Comparison of ENCODE assay signal across 31 mouse cellular contexts in the genomic region with DNA sequence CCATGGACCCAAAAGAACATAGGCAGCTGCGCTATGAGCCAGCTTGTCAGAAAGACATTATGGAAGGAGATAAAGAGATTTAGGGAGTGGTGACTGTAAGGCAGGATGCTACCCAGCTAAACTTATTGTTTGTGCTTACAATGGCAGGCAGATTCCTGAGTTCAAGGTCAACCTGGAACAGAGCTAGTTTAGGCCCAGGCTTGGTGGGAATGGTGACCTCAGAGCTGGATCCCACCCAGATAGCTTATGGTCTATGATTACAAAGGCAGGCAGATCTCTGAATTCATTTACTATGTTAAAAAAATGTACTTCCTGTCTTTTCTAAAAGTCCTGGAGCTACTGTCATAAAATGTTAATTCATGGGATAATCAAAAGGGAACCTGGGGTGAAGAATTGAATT.
"Had no signal": no experiment of that assay in that cellular context is flagged by ENCODE, and none has a peak within 500 bp of the region (broad histone marks: within the 10 kb centered on the region; RNA-seq: fewer than 3 reads in every experiment).

No protein-coding gene starts in this region.

- H3K9ac ChIP-seq: limb, embryonic 12.5 days; limb, embryonic 13.5 days; limb, embryonic 15.5 days; liver, embryonic 12.5 days; liver, embryonic 13.5 days; liver, embryonic 14.5 days; liver, embryonic 15.5 days; liver, postnatal 0 days; lung, embryonic 14.5 days; lung, embryonic 15.5 days; midbrain, embryonic 12.5 days; midbrain, embryonic 13.5 days; midbrain, embryonic 15.5 days; neural tube, embryonic 12.5 days had no signal

- H3K27me3 ChIP-seq: limb, embryonic 12.5 days; limb, embryonic 13.5 days; limb, embryonic 15.5 days; liver, embryonic 12.5 days; liver, embryonic 13.5 days; liver, embryonic 15.5 days; lung, embryonic 15.5 days; midbrain, embryonic 12.5 days; midbrain, embryonic 13.5 days; midbrain, embryonic 15.5 days; neural tube, embryonic 12.5 days had no signal

- H3K27ac ChIP-seq: limb, embryonic 10.5 days; limb, embryonic 12.5 days; limb, embryonic 13.5 days; limb, embryonic 15.5 days; liver, embryonic 12.5 days; liver, embryonic 13.5 days; liver, embryonic 14.5 days; liver, embryonic 15.5 days; lung, embryonic 15.5 days; macrophage; midbrain, embryonic 10.5 days; midbrain, embryonic 12.5 days; midbrain, embryonic 13.5 days; midbrain, embryonic 15.5 days; neural tube, embryonic 12.5 days had no signal

- H3K4me3 ChIP-seq: limb, embryonic 10.5 days; limb, embryonic 12.5 days; limb, embryonic 13.5 days; limb, embryonic 15.5 days; liver, embryonic 12.5 days; liver, embryonic 13.5 days; liver, embryonic 15.5 days; lung, embryonic 15.5 days; megakaryocyte, embryonic 14.5 days; midbrain, embryonic 10.5 days; midbrain, embryonic 12.5 days; midbrain, embryonic 13.5 days; midbrain, embryonic 15.5 days; myocyte; neural tube, embryonic 12.5 days had no signal

- H3K36me3 ChIP-seq: limb, embryonic 10.5 days; limb, embryonic 12.5 days; limb, embryonic 13.5 days; limb, embryonic 15.5 days; liver, embryonic 12.5 days; liver, embryonic 13.5 days; liver, embryonic 15.5 days; lung, embryonic 15.5 days; midbrain, embryonic 10.5 days; midbrain, embryonic 13.5 days; midbrain, embryonic 15.5 days had no signal

- H3K4me2 ChIP-seq: limb, embryonic 12.5 days; limb, embryonic 13.5 days; limb, embryonic 15.5 days; liver, embryonic 11.5 days; liver, embryonic 12.5 days; liver, embryonic 13.5 days; liver, embryonic 15.5 days; lung, embryonic 14.5 days; lung, embryonic 15.5 days; midbrain, embryonic 11.5 days; midbrain, embryonic 12.5 days; midbrain, embryonic 13.5 days; midbrain, embryonic 15.5 days; neural tube, embryonic 12.5 days had no signal

- H3K9me3 ChIP-seq: limb, embryonic 10.5 days; limb, embryonic 15.5 days; liver, embryonic 12.5 days; liver, embryonic 13.5 days; liver, embryonic 15.5 days; lung, embryonic 15.5 days; midbrain, embryonic 10.5 days; midbrain, embryonic 12.5 days; midbrain, embryonic 15.5 days; neural tube, embryonic 12.5 days had no signal

- ATAC-seq: liver, embryonic 12.5 days; liver, postnatal 0 days; midbrain, embryonic 13.5 days; midbrain, embryonic 15.5 days; midbrain, embryonic 16.5 days had no signal

- DNase-seq: left cerebral cortex, postnatal 4 days; liver; liver, embryonic 13.5 days; liver, postnatal 0 days; lung, adult 18-20 months; lung, adult 2 months; lung, embryonic 14.5 days; lung, postnatal 10 days; lung, postnatal 14 days; lung, postnatal 36 days; lung, postnatal 4 days; midbrain, embryonic 14.5 days had no signal

- H3K4me1 ChIP-seq: liver, embryonic 12.5 days; liver, embryonic 13.5 days; liver, embryonic 15.5 days; megakaryocyte, embryonic 14.5 days had no signal
